Mouse (Mus musculus): Measurements from ENCODE around the gene Rnft1. TPM values are rescaled to one million over a fixed set of nuclear protein-coding genes. Genes with fewer than 3 reads are reported as not detected.
"Not testable (repeated sequence)": the region's sequence is repeated elsewhere in the genome, so short reads cannot be mapped to it uniquely, and the experiment has no call there.

The Rnft1 gene
- polyA plus RNA-seq, 1 experiment = 8.2 TPM

DNA sequence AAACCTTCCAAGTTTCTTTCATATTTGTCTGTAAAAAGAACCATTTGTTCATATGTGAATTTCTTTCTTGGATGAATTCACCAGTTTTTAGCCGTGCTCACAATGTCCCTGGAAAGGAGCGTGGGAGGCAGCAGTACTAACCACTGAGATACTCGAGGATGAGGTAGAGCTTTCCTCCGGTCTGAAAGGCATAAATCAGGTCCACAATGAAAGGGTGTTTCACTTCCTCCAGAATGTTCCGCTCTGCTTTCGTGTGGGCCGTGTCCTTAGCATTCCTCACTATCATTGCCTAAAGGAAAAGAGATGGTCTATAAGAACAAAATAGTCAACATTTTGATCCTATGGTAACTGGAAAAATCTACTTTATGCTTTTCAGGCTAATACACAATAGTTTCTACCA lies 35.3 kb downstream of the Rnft1 start:
- H3K36me3 ChIP-seq (ENCODE audit: control insufficient read depth, insufficient read depth) = peaks cover 84% of the 10 kb centered on the region
- no peak for TF ChIP-seq USF1 (IDR thresholded peaks at IDR 0.05; ENCODE audit: low read depth)
- TF ChIP-seq SRF (IDR thresholded peaks at IDR 0.05; ENCODE audit: control insufficient read depth, insufficient read length, low read depth) = no peak
- no peak for TF ChIP-seq POLR2AphosphoS2 (IDR thresholded peaks at IDR 0.05; ENCODE audit: insufficient read length, low read depth)
- no peak for TF ChIP-seq POLR2A (IDR thresholded peaks at IDR 0.05; ENCODE audit: insufficient read length, low read depth)
- TF ChIP-seq REST (IDR thresholded peaks at IDR 0.05; ENCODE audit: insufficient read depth, insufficient read length) = no peak
- no peak for TF ChIP-seq MAX (IDR thresholded peaks at IDR 0.05; ENCODE audit: low read depth)
- TF ChIP-seq E2F4 (IDR thresholded peaks at IDR 0.05; ENCODE audit: insufficient read depth) = no peak
- no peak for TF ChIP-seq TCF12 (IDR thresholded peaks at IDR 0.05; ENCODE audit: insufficient read depth, poor library complexity, severe bottlenecking)
- no peak for TF ChIP-seq MYOD1 (IDR thresholded peaks at IDR 0.05; ENCODE audit: control insufficient read depth in 1 of 3, insufficient read length in 2 of 3, low read depth in 2 of 3)
- no peaks in the 10 kb centered on the region for H3K27me3 ChIP-seq (ENCODE audit: control insufficient read depth, insufficient read depth, insufficient read length)
- no peak overlapping the region for H3K4me2 ChIP-seq (ENCODE audit: low read depth)
- H3K79me2 ChIP-seq (ENCODE audit: control insufficient read depth, insufficient read depth) = peaks cover under 1% of the 10 kb centered on the region
- H3ac ChIP-seq (ENCODE audit: control insufficient read depth, insufficient read length) = no peak overlapping the region
- H3K4me3 ChIP-seq = no peak overlapping the region

DNA sequence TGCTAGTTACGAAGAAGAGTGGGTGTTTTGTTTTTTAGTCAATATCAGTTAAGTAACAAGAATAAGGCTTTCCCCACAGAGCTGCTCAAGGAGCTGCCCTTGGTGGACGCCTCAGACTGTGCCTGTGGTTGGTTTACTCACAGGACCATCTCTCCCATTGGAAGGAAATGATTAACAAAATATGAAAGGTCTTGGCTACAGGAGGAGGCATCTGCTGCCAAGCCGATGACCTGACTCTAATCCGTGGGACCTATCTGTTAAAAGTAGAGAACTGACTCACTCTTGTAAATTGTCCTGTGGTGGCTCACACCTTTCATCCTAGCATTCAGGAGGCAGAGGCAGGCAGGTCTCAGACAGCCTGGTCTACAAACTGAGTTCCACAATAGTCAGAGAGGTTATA lies 43.1 kb downstream of the Rnft1 start:
- Histone ChIP-seq H3K36me3 (ENCODE audit: control insufficient read depth, insufficient read depth) (peaks cover 73% of the 10 kb centered on the region), H3K79me2 (ENCODE audit: control insufficient read depth, insufficient read depth) (peaks cover 33% of the 10 kb centered on the region), H3ac (ENCODE audit: control insufficient read depth, insufficient read length) (no peak overlapping the region), H3K27me3 (ENCODE audit: control insufficient read depth, insufficient read depth, insufficient read length) (no peaks in the 10 kb centered on the region), H3K4me3 (no peak overlapping the region), H3K4me2 (ENCODE audit: low read depth) (no peak overlapping the region)
- no peak for TF ChIP-seq REST (IDR thresholded peaks at IDR 0.05; ENCODE audit: insufficient read depth, insufficient read length)
- no peak for TF ChIP-seq USF1 (IDR thresholded peaks at IDR 0.05; ENCODE audit: low read depth)
- TF ChIP-seq MYOG (IDR thresholded peaks at IDR 0.05; ENCODE audit: control insufficient read depth in 1 of 3, insufficient read depth in 1 of 3, insufficient read length in 2 of 3, low read depth in 2 of 3) = no peak
- TF ChIP-seq MYOD1 (IDR thresholded peaks at IDR 0.05; ENCODE audit: control insufficient read depth in 1 of 3, insufficient read length in 2 of 3, low read depth in 2 of 3) = no peak
- TF ChIP-seq POLR2AphosphoS2 (IDR thresholded peaks at IDR 0.05; ENCODE audit: insufficient read length, low read depth) = no peak
- no peak for TF ChIP-seq CEBPB (IDR thresholded peaks at IDR 0.05; ENCODE audit: insufficient read depth, poor library complexity, severe bottlenecking)
- no peak for TF ChIP-seq TCF12 (IDR thresholded peaks at IDR 0.05; ENCODE audit: insufficient read depth, poor library complexity, severe bottlenecking)
- no peak for TF ChIP-seq SRF (IDR thresholded peaks at IDR 0.05; ENCODE audit: control insufficient read depth, insufficient read length, low read depth)

DNA sequence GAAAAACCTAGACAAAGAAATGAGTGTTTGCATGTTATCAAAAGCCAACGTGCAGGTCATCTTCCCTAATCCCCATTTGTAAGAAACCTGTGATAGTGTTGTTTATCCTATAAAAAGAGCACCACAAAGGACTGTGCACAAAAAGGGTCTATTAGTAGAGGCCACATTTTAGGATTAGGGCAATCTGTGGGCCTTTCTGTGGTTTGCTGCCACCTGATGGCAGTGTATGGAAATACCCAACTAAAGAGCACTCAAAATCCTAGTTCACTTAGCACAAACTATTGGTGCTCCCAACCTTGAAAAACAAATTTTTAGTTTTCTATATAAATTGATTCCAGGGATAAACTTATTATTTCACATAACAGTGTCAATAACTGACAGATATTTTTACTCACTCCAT lies 48.4 kb downstream of the Rnft1 start:
- no peaks in the 10 kb centered on the region for H3K27me3 ChIP-seq (ENCODE audit: control insufficient read depth, insufficient read depth, insufficient read length)
- H3K36me3 ChIP-seq (ENCODE audit: control insufficient read depth, insufficient read depth) = peaks cover 40% of the 10 kb centered on the region
- TF ChIP-seq MAX (IDR thresholded peaks at IDR 0.05; ENCODE audit: low read depth) = no peak
- no peak for TF ChIP-seq REST (IDR thresholded peaks at IDR 0.05; ENCODE audit: insufficient read depth, insufficient read length)
- no peak for TF ChIP-seq MYOG (IDR thresholded peaks at IDR 0.05; ENCODE audit: control insufficient read depth in 1 of 3, insufficient read depth in 1 of 3, insufficient read length in 2 of 3, low read depth in 2 of 3)
- no peak for TF ChIP-seq CEBPB (IDR thresholded peaks at IDR 0.05; ENCODE audit: insufficient read depth, poor library complexity, severe bottlenecking)
- TF ChIP-seq POLR2A (IDR thresholded peaks at IDR 0.05; ENCODE audit: insufficient read length, low read depth) = no peak
- no peak for TF ChIP-seq POLR2AphosphoS2 (IDR thresholded peaks at IDR 0.05; ENCODE audit: insufficient read length, low read depth)
- TF ChIP-seq TCF12 (IDR thresholded peaks at IDR 0.05; ENCODE audit: insufficient read depth, poor library complexity, severe bottlenecking) = no peak
- TF ChIP-seq SRF (IDR thresholded peaks at IDR 0.05; ENCODE audit: control insufficient read depth, insufficient read length, low read depth) = no peak
- no peak for TF ChIP-seq USF1 (IDR thresholded peaks at IDR 0.05; ENCODE audit: low read depth)
- no peak for TF ChIP-seq TCF3 (IDR thresholded peaks at IDR 0.05; ENCODE audit: insufficient read length, low read depth)
- no peak for TF ChIP-seq E2F4 (IDR thresholded peaks at IDR 0.05; ENCODE audit: insufficient read depth)
- TF ChIP-seq MYOD1 (IDR thresholded peaks at IDR 0.05; ENCODE audit: control insufficient read depth in 1 of 3, insufficient read length in 2 of 3, low read depth in 2 of 3) = no peak

DNA sequence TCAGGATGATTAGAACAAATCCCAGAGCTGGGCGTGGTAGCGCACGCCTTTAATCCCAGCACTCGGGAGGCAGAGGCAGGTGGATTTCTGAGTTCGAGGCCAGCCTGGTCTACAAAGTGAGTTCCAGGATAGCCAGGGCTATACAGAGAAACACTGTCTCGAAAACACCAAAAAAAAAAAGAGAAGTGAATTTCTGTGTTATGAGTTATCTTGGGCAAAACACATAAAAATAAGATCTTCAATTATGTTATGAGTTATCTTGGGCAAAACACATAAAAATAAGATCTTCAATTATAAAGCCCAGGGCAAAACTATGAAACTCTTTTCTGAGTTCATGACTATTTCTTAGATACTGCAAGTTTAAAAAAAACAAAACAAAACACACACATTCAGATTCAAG lies 48.8 kb downstream of the Rnft1 start:
- H3K4me3 ChIP-seq; H3K4me2 ChIP-seq (ENCODE audit: low read depth); H3K27me3 ChIP-seq (ENCODE audit: control insufficient read depth, insufficient read depth, insufficient read length); H3ac ChIP-seq (ENCODE audit: control insufficient read depth, insufficient read length): not testable (repeated sequence)
- Histone ChIP-seq H3K36me3 (ENCODE audit: control insufficient read depth, insufficient read depth) (peaks cover 35% of the 10 kb centered on the region), H3K79me2 (ENCODE audit: control insufficient read depth, insufficient read depth) (peaks cover 77% of the 10 kb centered on the region)

More for the DNA sequence above, 48.4 kb downstream of the Rnft1 start:
- Histone ChIP-seq H3K4me2 (ENCODE audit: low read depth) (no peak overlapping the region), H3K79me2 (ENCODE audit: control insufficient read depth, insufficient read depth) (peaks cover 73% of the 10 kb centered on the region), H3K4me3 (no peak overlapping the region), H3ac (ENCODE audit: control insufficient read depth, insufficient read length) (no peak overlapping the region)

DNA sequence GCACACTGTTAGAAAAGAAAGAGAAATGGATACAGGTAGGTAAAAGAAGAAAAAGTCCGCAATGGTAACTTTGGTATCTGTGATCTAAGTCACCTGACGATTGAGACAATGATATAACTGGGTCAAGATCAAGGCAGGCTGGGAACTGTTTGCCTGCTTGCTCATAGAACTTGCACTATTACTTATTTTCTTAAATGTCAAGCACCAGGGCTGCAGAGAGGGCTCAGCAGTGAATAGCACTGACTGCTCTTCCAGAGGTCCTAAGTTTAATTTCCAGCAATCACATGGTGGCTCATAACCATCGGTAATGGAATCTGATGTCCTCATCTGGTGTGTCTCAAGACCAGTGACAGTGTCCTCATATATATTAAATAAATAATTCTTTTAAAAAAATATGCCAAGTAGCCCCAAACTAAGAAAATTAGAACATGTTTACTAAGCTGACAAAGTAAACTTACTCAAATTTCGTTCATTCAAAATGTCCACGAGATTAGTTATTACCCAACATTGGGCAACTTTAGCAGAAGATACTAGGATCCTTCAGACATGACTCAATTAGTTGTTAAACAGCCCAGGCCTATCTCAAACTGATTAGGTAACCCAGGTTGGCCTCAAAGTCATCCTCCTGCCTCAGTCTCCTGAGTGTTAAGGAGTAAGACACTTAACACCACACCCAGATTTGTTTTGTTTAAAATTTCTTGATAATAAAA lies 49.9 kb downstream of the Rnft1 start:
- Histone ChIP-seq H3K36me3 (ENCODE audit: control insufficient read depth, insufficient read depth) (peaks cover 35% of the 10 kb centered on the region), H3K79me2 (ENCODE audit: control insufficient read depth, insufficient read depth) (peaks cover 84% of the 10 kb centered on the region), H3K27me3 (ENCODE audit: control insufficient read depth, insufficient read depth, insufficient read length) (no peaks in the 10 kb centered on the region), H3ac (ENCODE audit: control insufficient read depth, insufficient read length) (no peak overlapping the region), H3K4me3 (no peak overlapping the region), H3K4me2 (ENCODE audit: low read depth) (no peak overlapping the region)
- no peak for TF ChIP-seq POLR2A (IDR thresholded peaks at IDR 0.05; ENCODE audit: insufficient read length, low read depth)
- no peak for TF ChIP-seq E2F4 (IDR thresholded peaks at IDR 0.05; ENCODE audit: insufficient read depth)
- no peak for TF ChIP-seq TCF12 (IDR thresholded peaks at IDR 0.05; ENCODE audit: insufficient read depth, poor library complexity, severe bottlenecking)
- no peak for TF ChIP-seq USF1 (IDR thresholded peaks at IDR 0.05; ENCODE audit: low read depth)
- no peak for TF ChIP-seq MYOD1 (IDR thresholded peaks at IDR 0.05; ENCODE audit: control insufficient read depth in 1 of 3, insufficient read length in 2 of 3, low read depth in 2 of 3)
- no peak for TF ChIP-seq MYOG (IDR thresholded peaks at IDR 0.05; ENCODE audit: control insufficient read depth in 1 of 3, insufficient read depth in 1 of 3, insufficient read length in 2 of 3, low read depth in 2 of 3)
- TF ChIP-seq MAX (IDR thresholded peaks at IDR 0.05; ENCODE audit: low read depth) = no peak
- no peak for TF ChIP-seq SRF (IDR thresholded peaks at IDR 0.05; ENCODE audit: control insufficient read depth, insufficient read length, low read depth)
- no peak for TF ChIP-seq POLR2AphosphoS2 (IDR thresholded peaks at IDR 0.05; ENCODE audit: insufficient read length, low read depth)
- TF ChIP-seq REST (IDR thresholded peaks at IDR 0.05; ENCODE audit: insufficient read depth, insufficient read length) = no peak
- TF ChIP-seq CEBPB (IDR thresholded peaks at IDR 0.05; ENCODE audit: insufficient read depth, poor library complexity, severe bottlenecking) = no peak
- TF ChIP-seq TCF3 (IDR thresholded peaks at IDR 0.05; ENCODE audit: insufficient read length, low read depth) = no peak
